Mouse (Mus musculus): ENCODE data around the gene Tubb4b. TPM values are rescaled to one million over a fixed set of nuclear protein-coding genes. Genes with fewer than 3 reads are reported as not detected.

Tubb4b gene
- total RNA-seq, 2 experiments from 2014 or later: 317 to 329 TPM

DNA sequence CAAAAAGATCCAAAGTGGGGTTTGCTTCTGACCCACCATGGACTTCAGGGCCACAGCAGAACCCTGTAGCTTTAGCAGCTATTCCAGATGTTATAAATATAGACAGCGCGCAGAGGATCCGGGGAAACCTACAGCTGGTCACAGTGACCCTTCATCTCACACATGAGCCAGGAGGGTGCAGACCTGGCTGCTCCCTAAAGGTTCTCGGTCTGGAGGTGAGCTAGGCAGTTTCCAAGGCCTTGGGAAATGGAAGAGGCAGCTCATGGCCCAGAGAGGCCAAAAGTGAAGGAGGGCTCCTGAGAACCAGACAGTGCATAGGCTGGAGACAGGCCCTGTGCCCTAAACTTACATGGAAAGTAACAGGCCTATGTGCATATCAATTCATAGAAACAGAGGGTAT lies 50.7 kb downstream of the Tubb4b start:
- no peak for DNase-seq (ENCODE audit: extremely low spot score in 1 of 2, low spot score in 2 of 2)
- Histone ChIP-seq H3K27ac (no peak overlapping the region), H3K4me3 (no peak overlapping the region)
- intact Hi-C loops (cut with DNase I): no loop called here
- no peak for TF ChIP-seq CTCF (IDR thresholded peaks at IDR 0.05)

DNA sequence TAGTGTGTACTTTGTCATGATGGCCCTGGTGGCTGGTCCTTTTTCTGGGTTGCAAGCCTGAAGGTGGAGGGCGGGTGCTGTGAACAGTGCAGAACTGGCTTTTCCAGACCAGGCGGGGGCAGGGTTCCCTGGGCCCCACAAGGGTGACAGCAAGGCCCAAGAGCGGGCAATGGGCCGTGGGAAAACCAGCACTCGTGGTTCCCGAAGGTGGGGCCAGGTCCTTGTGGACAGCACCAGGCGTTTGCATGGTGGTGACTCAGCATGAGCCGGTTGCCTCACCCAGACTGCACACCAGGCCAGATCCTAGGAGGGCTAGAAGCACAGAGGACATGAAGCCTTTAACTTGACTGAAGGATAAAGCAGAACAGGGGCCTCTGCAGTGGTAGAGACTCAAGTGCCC lies 51.9 kb downstream of the Tubb4b start:
- intact Hi-C loops (cut with DNase I): no loop called here
- no peak overlapping the region for H3K27ac ChIP-seq
- no peak for TF ChIP-seq CTCF (IDR thresholded peaks at IDR 0.05)

More for the DNA sequence above, 51.9 kb downstream of the Tubb4b start:
- no peak overlapping the region for H3K4me3 ChIP-seq
- DNase-seq (ENCODE audit: extremely low spot score in 1 of 2, low spot score in 2 of 2): no peak

Other genes with a start within 250 kb of the Tubb4b start
- 10 to 100 TPM; 70.3 to 76.3 TPM for gene Mrpl41, start 249.6 kb downstream of the Tubb4b start, total RNA-seq (2021)
- gene Pnpla7, start 248.7 kb downstream of the Tubb4b start, total RNA-seq (2021): 10 to 100 TPM; 22.0 to 22.2 TPM
- gene Nsmf, start 170.3 kb downstream of the Tubb4b start, total RNA-seq (2021): 100 to 1,000 TPM; 442 to 471 TPM
- gene Entpd8, start 144.4 kb downstream of the Tubb4b start, total RNA-seq (2021): not detected
- gene Noxa1, start 129.6 kb downstream of the Tubb4b start, total RNA-seq (2021): not detected
- gene Nrarp, start 43.9 kb downstream of the Tubb4b start, total RNA-seq (2021): 10 to 100 TPM; 20.2 to 21.7 TPM
- 1 to 10 TPM; 2.0 to 2.2 TPM for gene Tor4a, start 27.8 kb downstream of the Tubb4b start, total RNA-seq (2021)
- gene Nelfb, start 13.2 kb downstream of the Tubb4b start, total RNA-seq (2021): 10 to 100 TPM; 53.4 to 64.3 TPM
- gene Stpg3, start 10.1 kb downstream of the Tubb4b start, total RNA-seq (2021): not detected
- gene Fam166a, start 6.0 kb downstream of the Tubb4b start, total RNA-seq (2021): not detected
- not detected for gene Slc34a3, start 9.7 kb upstream of the Tubb4b start, total RNA-seq (2021)
- gene Rnf224, start 12.1 kb upstream of the Tubb4b start, total RNA-seq (2021): not detected
- 100 to 1,000 TPM; 249 to 270 TPM for gene Rnf208, start 17.6 kb upstream of the Tubb4b start, total RNA-seq (2021)
- not detected for gene Cysrt1, start 17.8 kb upstream of the Tubb4b start, total RNA-seq (2021)
- 1 to 10 TPM; 1.4 to 2.7 TPM for gene AL732309.1, start 22.2 kb upstream of the Tubb4b start, total RNA-seq (2021)
- 10 to 100 TPM; 35.6 to 41.6 TPM for gene Tmem203, start 30.7 kb upstream of the Tubb4b start, total RNA-seq (2021)
- 10 to 100 TPM; 20.9 to 21.8 TPM for gene Tprn, start 37.9 kb upstream of the Tubb4b start, total RNA-seq (2021)
- gene Ssna1, start 47.7 kb upstream of the Tubb4b start, total RNA-seq (2021): 10 to 100 TPM; 65.6 to 65.9 TPM
- 10 to 100 TPM; 87.1 to 90.3 TPM for gene Anapc2, start 47.8 kb upstream of the Tubb4b start, total RNA-seq (2021)
- gene Tmem210, start 63.4 kb upstream of the Tubb4b start, total RNA-seq (2021): not detected
- gene Lrrc26, start 65.2 kb upstream of the Tubb4b start, total RNA-seq (2021): not detected
- 100 to 1,000 TPM; 452 to 457 TPM for gene Grin1, start 94.5 kb upstream of the Tubb4b start, total RNA-seq (2021)
- gene Man1b1, start 107.6 kb upstream of the Tubb4b start, total RNA-seq (2021): 10 to 100 TPM; 56.0 to 62.4 TPM
- gene Dpp7, start 131.7 kb upstream of the Tubb4b start, total RNA-seq (2021): 10 to 100 TPM; 32.2 to 33.9 TPM
- gene Uap1l1, start 141.0 kb upstream of the Tubb4b start, total RNA-seq (2021): 10 to 100 TPM; 15.8 to 24.9 TPM
- gene Sapcd2, start 147.6 kb upstream of the Tubb4b start, total RNA-seq (2021): 1 to 10 TPM; 2.1 to 2.7 TPM
- gene Entpd2, start 171.2 kb upstream of the Tubb4b start, total RNA-seq (2021): 10 to 100 TPM; 11.5 to 13.1 TPM
- gene Npdc1, start 174.6 kb upstream of the Tubb4b start, total RNA-seq (2021): 100 to 1,000 TPM; 337 to 366 TPM
- gene Fut7, start 198.6 kb upstream of the Tubb4b start, total RNA-seq (2021): under 1 TPM in 1 of 2 experiments, not detected in 1; 0.43 TPM
- gene Abca2, start 204.0 kb upstream of the Tubb4b start, total RNA-seq (2021): 100 to 1,000 TPM; 160 to 168 TPM
- gene Clic3, start 232.1 kb upstream of the Tubb4b start, total RNA-seq (2021): not detected
- gene Paxx, start 236.4 kb upstream of the Tubb4b start, total RNA-seq (2021): 10 to 100 TPM; 65.9 to 75.3 TPM
- 1,000 to 10,000 TPM; 1,632 to 2,529 TPM for gene Ptgds, start 245.3 kb upstream of the Tubb4b start, total RNA-seq (2021)

Data from left cerebral cortex, adult 2 months (tissue).